Mouse (Mus musculus) ovary, postnatal 36 days (tissue): ENCODE data around the gene Pgap3.

Experiments used
- DNase-seq: peaks from one replicate; pipeline ENCODE4 v3.0.0; 2022; ENCODE audit warnings: low spot score, mixed read lengths

Pgap3 gene

GRCm38 (mm10) chr11:98381651-98382050 lies 18.6 kb downstream of the Pgap3 start:
- no peak for DNase-seq

GRCm38 (mm10) chr11:98380106-98380505 lies 20.2 kb downstream of the Pgap3 start:
- no peak for DNase-seq

GRCm38 (mm10) chr11:98379379-98379778 lies 20.9 kb downstream of the Pgap3 start:
- DNase-seq = no peak

- peak; percentile 58 for DNase-seq
Measured at GRCm38 (mm10) chr11:98377787-98378186, 22.5 kb downstream of the Pgap3 start.

GRCm38 (mm10) chr11:98376756-98377155 lies 23.5 kb downstream of the Pgap3 start:
- DNase-seq = no peak

- no peak for DNase-seq
Measured at GRCm38 (mm10) chr11:98374266-98374665, 26.0 kb downstream of the Pgap3 start.

GRCm38 (mm10) chr11:98373244-98373643 lies 27.0 kb downstream of the Pgap3 start:
- DNase-seq = no peak

GRCm38 (mm10) chr11:98372406-98372805 lies 27.9 kb downstream of the Pgap3 start:
- DNase-seq = no peak

GRCm38 (mm10) chr11:98371556-98372240 lies 28.6 kb downstream of the Pgap3 start:
- no peak for DNase-seq

- no peak for DNase-seq
Measured at GRCm38 (mm10) chr11:98370588-98370987, 29.7 kb downstream of the Pgap3 start.

GRCm38 (mm10) chr11:98369337-98369736 lies 31.0 kb downstream of the Pgap3 start:
- no peak for DNase-seq

GRCm38 (mm10) chr11:98367863-98368186 lies 32.5 kb downstream of the Pgap3 start:
- no peak for DNase-seq

GRCm38 (mm10) chr11:98367171-98367862 lies 33.0 kb downstream of the Pgap3 start:
- no peak for DNase-seq

- no peak for DNase-seq
Measured at GRCm38 (mm10) chr11:98366290-98366689, 34.0 kb downstream of the Pgap3 start.

- no peak for DNase-seq
Measured at GRCm38 (mm10) chr11:98364410-98364809, 35.9 kb downstream of the Pgap3 start.

GRCm38 (mm10) chr11:98363817-98364216 lies 36.5 kb downstream of the Pgap3 start:
- DNase-seq = no peak

- DNase-seq = no peak
Measured at GRCm38 (mm10) chr11:98360866-98361521, 39.3 kb downstream of the Pgap3 start.

GRCm38 (mm10) chr11:98358161-98359083 lies 41.9 kb downstream of the Pgap3 start, which contains the start of gene Stard3:
Gene Stard3, plus strand, starts transcription at chr11:98358368.
- peak; percentile 88 for DNase-seq

GRCm38 (mm10) chr11:98357396-98358160 lies 42.7 kb downstream of the Pgap3 start:
- DNase-seq = no peak

- no peak for DNase-seq
Measured at GRCm38 (mm10) chr11:98356625-98357394, 43.5 kb downstream of the Pgap3 start.
